Mouse (Mus musculus) bone marrow macrophage, adult 2 months (primary cell): Measurements from ENCODE around the gene Adra1b.

Experiments
- CTCF ChIP-seq: IDR thresholded peaks from 2 replicates; pipeline ENCODE4 v1.5.1; 2012; ENCODE audit warnings: low read depth, mild to moderate bottlenecking, low read length, moderate library complexity
- POLR2A ChIP-seq: IDR thresholded peaks from 2 replicates; pipeline ENCODE4 v1.6.1; 2012; ENCODE audit warnings: mild to moderate bottlenecking, low read depth, low read length, borderline replicate concordance

GRCm38 (mm10) chr11:43887597-43887996 is 13.4 kb downstream of the Adra1b start:
- TF ChIP-seq CTCF (no peak), POLR2A (no peak)
